Mouse (Mus musculus) stomach, embryonic 14.5 days (tissue): ENCODE results near the gene Tcl1b4. TPM values are rescaled to one million over a fixed set of nuclear protein-coding genes. Genes with fewer than 3 reads are reported as not detected.
A peak's percentile ranks its signal among the peaks of the same experiment; 100 is the strongest.

ENCODE experiments used
- ATAC-seq: fragments of 200-750 bp; cut with Nextera tagmentation; 2 replicates; pipeline ENCODE4 v1.8.0; 2017; ENCODE audit warnings: low read depth, moderate TSS enrichment; ENCODE audit not compliant: insufficient number of reproducible peaks, insufficient read depth, low FRiP score
- H3K27ac ChIP-seq: fragments of 300-500 bp; sonication (generic); 2 replicates; pipeline ENCODE4 v1.5.1; 2014; ENCODE audit warnings: mild to moderate bottlenecking, low read length, moderate library complexity, mixed read lengths
- H3K27me3 ChIP-seq: fragments of 300-500 bp; sonication (generic); 2 replicates; pipeline ENCODE4 v1.6.1; 2014; ENCODE audit warnings: low read length, control low read depth, mixed read lengths; ENCODE audit not compliant: control insufficient read depth, insufficient read depth
- H3K36me3 ChIP-seq: fragments of 300-500 bp; sonication (generic); 2 replicates; pipeline ENCODE4 v1.6.1; 2014; ENCODE audit warnings: mild to moderate bottlenecking, control low read depth, low read length, moderate library complexity, mixed read lengths; ENCODE audit not compliant: control insufficient read depth, insufficient read depth
- H3K4me1 ChIP-seq: fragments of 300-500 bp; sonication (generic); 2 replicates; pipeline ENCODE4 v1.6.1; 2014; ENCODE audit warnings: low read length, control low read depth, mixed read lengths; ENCODE audit not compliant: control insufficient read depth, insufficient read depth
- H3K4me2 ChIP-seq: fragments of 300-500 bp; sonication (generic); replicated peaks from 2 replicates; pipeline ENCODE4 v1.6.1; 2014; ENCODE audit warnings: low read depth, low read length, control low read depth
- H3K4me3 ChIP-seq: fragments of 300-500 bp; sonication (generic); 2 replicates; pipeline ENCODE4 v1.5.1; 2014; ENCODE audit warnings: low read depth, low read length, control low read depth
- H3K9ac ChIP-seq: fragments of 300-500 bp; sonication (generic); replicated peaks from 2 replicates; pipeline ENCODE4 v1.6.1; 2014; ENCODE audit warnings: low read depth, mild to moderate bottlenecking, control low read depth, low read length, moderate library complexity, mixed read lengths
- H3K9me3 ChIP-seq: fragments of 300-500 bp; sonication (generic); 2 replicates; pipeline ENCODE4 v1.6.1; 2016; ENCODE audit warnings: low read depth, low read length, control low read depth; ENCODE audit not compliant: control insufficient read depth
- WGBS: fragments of 180-500 bp; shearing (Covaris S2); extraction: QIAGEN DNeasy Blood & Tissue Kit; methylation state at CpG from one replicate; pipeline ENCODE4 v1.1.7; 2014; 5-methylcytosine and 5-hydroxymethylcytosine counted together
- polyA plus RNA-seq: library from polyadenylated mRNA; unstranded; fragments of >200 nt; fragmentation: Nextera tagmentation; extraction: Ambion mirVana; gene quantifications from 2 replicates; pipeline ENCODE4 v1.2.1, GENCODE M21; 2014

Tcl1b4 gene
- polyA plus RNA-seq, 1 experiment from 2014 or later: not detected

GRCm38 (mm10) chr12:105224621-105225320 lies 23.0 kb downstream of the Tcl1b4 start:
- WGBS: 52% methylated on average over 16 of the region's 16 CpGs

DNA sequence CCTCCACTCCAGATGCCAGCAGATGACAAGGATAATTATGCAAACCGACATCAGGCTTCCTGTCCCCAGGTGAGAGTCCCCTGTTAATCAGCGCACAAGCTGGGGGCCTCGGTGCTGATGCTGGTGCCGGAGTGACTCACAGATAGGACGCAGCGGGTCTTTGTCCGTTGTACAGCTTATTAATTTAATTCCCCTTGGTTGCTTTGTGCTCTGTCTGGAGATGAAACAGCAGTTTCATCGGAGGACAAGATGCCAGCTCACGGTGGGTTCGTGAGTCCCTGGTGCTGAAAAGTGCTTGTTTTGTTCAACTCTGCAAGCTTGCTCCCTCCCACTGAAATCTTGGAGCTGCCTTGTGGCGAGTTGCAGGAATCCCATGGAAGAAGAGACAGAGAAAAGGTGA lies 32.6 kb downstream of the Tcl1b4 start:
- Histone ChIP-seq H3K27me3 (no peaks in the 10 kb centered on the region), H3K27ac (no peak overlapping the region), H3K36me3 (no peaks in the 10 kb centered on the region), H3K9me3 (no peaks in the 10 kb centered on the region), H3K4me1 (no peaks in the 10 kb centered on the region), H3K4me2 (no peak overlapping the region), H3K9ac (no peak overlapping the region), H3K4me3 (no peak overlapping the region)
- no peak for ATAC-seq
- WGBS: 63% methylated on average over 11 of the region's 11 CpGs

More at GRCm38 (mm10) chr12:105224621-105225320, 23.0 kb downstream of the Tcl1b4 start:
- Histone ChIP-seq H3K27me3 (no peaks in the 10 kb centered on the region), H3K4me1 (no peaks in the 10 kb centered on the region), H3K9me3 (no peaks in the 10 kb centered on the region), H3K36me3 (no peaks in the 10 kb centered on the region), H3K27ac (no peak overlapping the region), H3K9ac (no peak overlapping the region), H3K4me2 (no peak overlapping the region), H3K4me3 (no peak overlapping the region)
- no peak for ATAC-seq

DNA sequence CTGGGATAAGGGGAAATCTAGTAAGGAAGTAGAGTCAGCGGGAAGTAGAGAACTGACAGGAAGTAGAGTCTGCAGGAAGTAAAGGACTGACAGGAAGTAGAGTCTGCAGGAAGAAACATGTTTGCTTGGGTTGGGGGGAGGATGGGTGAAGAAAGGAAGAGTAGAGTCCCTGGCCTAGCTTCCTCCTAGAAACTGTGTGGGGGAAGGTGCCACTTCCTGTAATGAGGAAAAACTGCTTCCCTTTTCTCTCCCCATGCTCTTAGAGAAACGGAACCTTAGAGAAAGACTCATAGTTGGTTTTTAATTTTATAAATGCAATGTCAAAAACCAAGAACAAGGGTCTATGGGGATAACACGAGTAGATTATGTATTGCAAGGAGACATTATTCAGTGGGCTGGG lies 33.3 kb downstream of the Tcl1b4 start:
- Histone ChIP-seq H3K4me1 (no peaks in the 10 kb centered on the region), H3K9ac (no peak overlapping the region), H3K4me2 (no peak overlapping the region), H3K9me3 (no peaks in the 10 kb centered on the region), H3K27ac (no peak overlapping the region), H3K36me3 (no peaks in the 10 kb centered on the region), H3K4me3 (no peak overlapping the region), H3K27me3 (no peaks in the 10 kb centered on the region)
- ATAC-seq: no peak
- 85% methylated on average over 3 of the region's 3 CpGs for WGBS

- H3K4me1 ChIP-seq: no peaks in the 10 kb centered on the region
- ATAC-seq: no peak
- no peak overlapping the region for H3K9ac ChIP-seq
- no peaks in the 10 kb centered on the region for H3K9me3 ChIP-seq
- H3K4me2 ChIP-seq: no peak overlapping the region
- 82% methylated on average over 9 of the region's 9 CpGs for WGBS
- H3K27me3 ChIP-seq: no peaks in the 10 kb centered on the region
- no peak overlapping the region for H3K4me3 ChIP-seq
- H3K36me3 ChIP-seq: no peaks in the 10 kb centered on the region
- no peak overlapping the region for H3K27ac ChIP-seq
These were observed 37.3 kb downstream of the Tcl1b4 start for GRCm38 (mm10) chr12:105239060-105239459.

GRCm38 (mm10) chr12:105248763-105249233 lies 47.0 kb downstream of the Tcl1b4 start:
- 2% methylated on average over 9 of the region's 9 CpGs for WGBS
- Histone ChIP-seq H3K4me1 (peaks cover 9% of the 10 kb centered on the region), H3K36me3 (no peaks in the 10 kb centered on the region), H3K9me3 (no peaks in the 10 kb centered on the region), H3K9ac (no peak overlapping the region), H3K4me3 (no peak overlapping the region), H3K27me3 (no peaks in the 10 kb centered on the region), H3K27ac (no peak overlapping the region; the same call in 1 of the 2 replicates), H3K4me2 (peak overlapping the region; percentile 29)
- peak; percentile 67; the same call in 1 of the 2 replicates for ATAC-seq

DNA sequence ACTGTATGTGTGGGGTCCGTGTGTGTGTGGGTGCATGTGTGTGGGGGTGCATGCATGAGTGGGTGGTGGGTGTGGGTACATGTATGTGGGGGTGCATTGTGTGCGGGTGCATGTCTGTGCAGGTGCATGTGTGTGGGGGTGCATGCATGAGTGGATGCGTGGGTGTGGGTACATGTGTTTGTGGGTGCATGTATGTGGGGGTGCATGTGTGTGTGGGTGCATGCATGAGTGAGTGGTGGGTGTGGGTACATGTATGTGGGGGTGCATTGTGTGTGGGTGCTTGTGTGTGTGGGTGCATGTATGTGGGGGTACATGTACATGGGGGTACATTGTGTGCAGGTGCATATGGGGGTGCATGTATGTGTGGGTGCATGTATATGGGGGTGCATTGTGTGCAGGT lies 52.0 kb downstream of the Tcl1b4 start:
- 0 out of 2 replicates have a peak, but pooled peaks have one; percentile 18 for ATAC-seq
- Histone ChIP-seq H3K4me3 (no peak overlapping the region), H3K9me3 (no peaks in the 10 kb centered on the region), H3K27ac (no peak overlapping the region), H3K36me3 (no peaks in the 10 kb centered on the region), H3K4me1 (peaks cover 1% of the 10 kb centered on the region), H3K27me3 (no peaks in the 10 kb centered on the region), H3K4me2 (no peak overlapping the region), H3K9ac (no peak overlapping the region)
- 93% methylated on average over 3 of the region's 3 CpGs for WGBS

Other genes with a start within 250 kb of the Tcl1b4 start
- 0.22 and 0.59 TPM in 2 replicates for gene Syne3, start 192.1 kb upstream of the Tcl1b4 start, polyA plus RNA-seq
- gene Glrx5, start 169.3 kb upstream of the Tcl1b4 start, polyA plus RNA-seq: 144 and 160 TPM in 2 replicates
- not detected in 2 replicates for gene Tcl1b2, start 55.9 kb upstream of the Tcl1b4 start, polyA plus RNA-seq
- not detected in 2 replicates for gene Tcl1b1, start 42.3 kb upstream of the Tcl1b4 start, polyA plus RNA-seq
- not detected in 2 replicates for gene Tcl1b5, start 25.6 kb upstream of the Tcl1b4 start, polyA plus RNA-seq
- gene Tcl1b3, start 10.9 kb upstream of the Tcl1b4 start, polyA plus RNA-seq: not detected in 2 replicates
- not detected in 2 replicates for gene Tcl1, start 20.8 kb downstream of the Tcl1b4 start, polyA plus RNA-seq
- gene Tunar, start 131.9 kb downstream of the Tcl1b4 start, polyA plus RNA-seq: 0.14 and 0.33 TPM in 2 replicates